Mouse (Mus musculus): ENCODE measurements around the gene Elof1.

- TF ChIP-seq POLR2A (IDR thresholded peaks at IDR 0.05; ENCODE audit: borderline replicate concordance, extremely low read depth, insufficient read depth, insufficient read length, poor library complexity, severe bottlenecking) (no peak), CTCF (IDR thresholded peaks at IDR 0.05; ENCODE audit: borderline replicate concordance, extremely low read depth, insufficient read depth, insufficient read length) (peak; percentile 69; the same call in 1 of the 2 replicates)
Measured at GRCm38 (mm10) chr9:22066433-22066832, 50.5 kb downstream of the Elof1 start.

All from brain, embryonic 14.5 days (tissue).